Mouse (Mus musculus) lung, adult 2 months (tissue): ENCODE data around the gene Adamts8.

Source experiments
- CTCF ChIP-seq: fragments of 200-500 bp; IDR thresholded peaks from 2 replicates; pipeline ENCODE4 v1.5.1; 2011; ENCODE audit warnings: mild to moderate bottlenecking, low read length, control low read depth; ENCODE audit not compliant: insufficient read depth
- POLR2A ChIP-seq: fragments of 200-500 bp; IDR thresholded peaks from 2 replicates; pipeline ENCODE4 v1.6.1; 2011; ENCODE audit warnings: low read depth, mild to moderate bottlenecking, control low read depth, low read length, borderline replicate concordance; ENCODE audit errors: extremely low read depth

- no peak for TF ChIP-seq CTCF
- no peak for TF ChIP-seq POLR2A
These were observed 24.5 kb downstream of the Adamts8 start for GRCm38 (mm10) chr9:30966881-30967280.
